Mouse (Mus musculus): Measurements from ENCODE around the gene Spats2l.

Gene Spats2l

DNA sequence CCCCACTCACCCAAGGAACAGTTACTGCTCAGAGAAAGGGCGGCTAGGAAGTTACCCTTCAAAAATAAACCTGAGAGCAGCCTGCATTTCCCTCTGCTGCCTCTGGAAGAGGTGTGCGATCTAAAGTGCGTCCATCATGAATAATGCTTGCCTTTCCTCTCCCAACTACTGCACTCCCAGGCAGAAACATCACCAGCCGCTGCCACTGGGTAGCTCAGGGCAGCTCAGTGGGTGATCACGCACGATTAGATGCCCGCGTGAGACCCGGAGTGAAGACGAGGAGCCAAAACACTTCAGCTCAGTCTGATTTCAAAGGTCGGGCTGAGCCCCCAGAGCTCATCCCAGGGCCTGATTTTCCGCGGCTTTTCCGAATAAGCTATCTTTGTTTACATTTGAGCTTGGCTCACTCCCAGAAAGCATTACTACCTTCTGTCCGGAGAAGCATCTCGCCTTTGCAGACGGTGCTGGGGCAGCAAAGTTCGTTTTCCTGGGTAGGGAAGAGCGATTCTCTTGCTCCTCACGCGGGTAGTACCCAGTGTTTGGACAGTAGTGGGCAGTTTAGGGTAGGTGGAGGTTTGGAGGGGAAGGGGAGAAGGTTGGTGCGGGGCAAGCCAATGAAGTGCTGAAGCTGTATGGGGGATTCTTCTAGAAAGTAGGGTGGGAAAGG, at the start of gene Spats2l:
Spats2l (plus strand) TSS at position 162 of the 667 bp plus-strand sequence.
- DNase-seq: peak in 1 of 2 experiments; percentile 3

GRCm38 (mm10) chr1:57725268-57725667, 48.7 kb upstream of the Spats2l start:
- DNase-seq: no peak

DNA sequence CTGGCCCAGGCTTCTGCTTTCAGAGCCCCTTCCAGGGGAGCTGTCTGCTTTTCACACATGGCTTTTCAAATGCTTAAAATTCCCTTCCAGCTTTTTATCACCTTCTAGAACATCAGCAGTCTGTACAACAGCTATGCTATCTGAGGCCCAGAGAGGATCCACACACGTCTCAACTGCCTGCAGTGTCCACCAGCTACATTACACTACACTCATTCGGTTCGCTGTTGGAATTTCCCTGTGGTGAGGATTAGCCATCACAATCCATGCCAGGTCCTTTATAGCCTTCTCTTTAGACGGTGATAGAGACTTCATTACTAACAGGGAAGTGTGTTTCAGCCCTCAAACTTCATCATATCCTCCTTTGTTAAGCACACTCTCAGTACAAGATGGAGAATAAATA, 38.1 kb upstream of the Spats2l start:
- no peak for DNase-seq

DNA sequence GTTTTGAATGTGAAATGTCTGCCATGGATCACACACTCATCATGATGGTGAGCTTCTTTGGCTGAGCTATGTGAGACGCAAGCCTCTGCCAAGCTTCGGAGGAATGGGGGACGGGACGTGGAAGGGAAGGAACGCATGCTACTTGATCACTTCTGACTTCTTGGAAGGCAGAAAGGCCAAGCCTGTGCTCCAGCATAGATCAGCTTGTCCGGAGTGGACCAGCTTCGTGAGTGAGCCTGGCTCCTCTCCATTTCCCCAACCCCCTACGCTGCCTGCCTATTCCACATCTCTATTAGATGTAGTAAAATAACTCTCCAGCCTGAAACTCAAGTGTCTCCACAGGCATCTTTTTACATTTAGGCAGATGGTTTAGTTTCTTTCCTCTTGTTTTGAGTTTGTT, 32.2 kb upstream of the Spats2l start:
- no peak for DNase-seq

DNA sequence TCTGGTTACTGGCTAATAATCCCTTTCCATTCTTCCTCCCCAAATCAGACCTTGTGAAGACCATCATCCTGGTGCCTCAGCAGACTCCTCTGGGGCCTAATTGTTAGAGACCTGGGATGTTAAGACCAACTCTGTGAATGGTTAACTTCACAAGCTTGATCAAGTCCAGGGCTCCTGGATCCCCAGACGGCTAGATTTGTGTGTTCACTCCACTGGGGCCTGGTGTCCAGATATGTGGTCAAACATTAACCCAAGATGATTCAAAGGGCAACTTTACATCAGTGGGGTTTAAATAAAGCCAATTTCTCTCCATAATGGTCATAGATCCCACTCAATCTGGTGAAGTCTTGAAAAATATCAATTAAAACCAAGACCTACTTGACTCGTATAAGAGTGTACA, 31.7 kb upstream of the Spats2l start:
- DNase-seq: no peak

DNA sequence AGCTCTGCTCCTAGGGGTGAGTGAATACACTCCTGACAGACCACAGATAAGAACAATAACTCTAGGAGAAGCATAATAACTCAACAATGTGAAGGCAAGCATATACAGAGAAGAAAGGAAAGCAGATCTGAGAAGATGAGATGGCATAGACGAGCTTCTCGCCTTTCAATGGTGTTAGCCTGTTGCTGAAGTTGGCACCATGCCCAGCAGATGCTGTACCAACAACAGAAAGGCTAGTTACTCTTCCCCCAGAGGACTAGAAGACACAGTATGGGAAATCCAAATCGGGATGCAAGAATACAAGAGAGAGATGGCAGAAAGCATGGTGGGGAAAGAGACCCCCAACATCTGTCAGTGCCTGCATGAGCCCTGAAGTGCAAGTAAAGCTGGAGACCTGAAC, 22.2 kb upstream of the Spats2l start:
- DNase-seq: no peak

DNA sequence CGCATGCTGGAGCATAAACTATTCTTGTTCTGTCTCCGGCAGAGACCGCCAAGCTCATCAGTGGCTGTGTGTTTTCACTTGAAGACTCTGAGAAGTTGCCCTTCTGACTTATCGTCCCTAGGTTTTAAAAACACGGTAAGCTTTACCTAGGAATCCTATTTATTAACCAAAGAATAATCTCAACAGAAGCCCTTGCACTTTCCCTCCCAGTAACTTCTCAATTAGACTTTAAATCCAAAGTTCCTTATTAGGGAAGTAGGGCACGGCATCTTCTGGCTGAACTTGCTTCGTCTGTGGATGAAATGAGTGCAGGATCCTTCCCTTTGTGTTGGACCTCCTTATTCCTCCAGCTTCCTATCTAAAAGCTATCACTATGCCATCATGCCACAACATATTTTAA, 7.6 kb upstream of the Spats2l start:
- no peak for DNase-seq

DNA sequence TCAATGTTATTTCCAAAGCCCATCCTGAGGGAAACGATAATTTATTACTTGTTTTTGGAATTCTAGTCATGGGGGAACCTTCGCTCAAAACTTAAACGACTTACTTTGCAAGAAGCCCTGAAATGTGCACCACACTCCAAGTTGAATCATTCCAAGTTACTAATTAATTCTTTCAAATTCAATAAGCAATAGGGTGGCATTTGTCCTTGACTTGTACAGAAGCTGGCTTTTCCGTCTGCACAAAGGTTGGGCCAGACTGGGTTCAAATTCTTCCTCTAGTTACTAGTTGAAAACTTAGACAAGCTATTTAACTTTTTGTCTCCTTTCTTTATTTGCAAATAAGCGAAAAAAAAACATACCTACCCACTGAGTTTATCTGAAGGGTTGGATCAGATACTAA, 636 bp upstream of the Spats2l start:
- no peak for DNase-seq

DNA sequence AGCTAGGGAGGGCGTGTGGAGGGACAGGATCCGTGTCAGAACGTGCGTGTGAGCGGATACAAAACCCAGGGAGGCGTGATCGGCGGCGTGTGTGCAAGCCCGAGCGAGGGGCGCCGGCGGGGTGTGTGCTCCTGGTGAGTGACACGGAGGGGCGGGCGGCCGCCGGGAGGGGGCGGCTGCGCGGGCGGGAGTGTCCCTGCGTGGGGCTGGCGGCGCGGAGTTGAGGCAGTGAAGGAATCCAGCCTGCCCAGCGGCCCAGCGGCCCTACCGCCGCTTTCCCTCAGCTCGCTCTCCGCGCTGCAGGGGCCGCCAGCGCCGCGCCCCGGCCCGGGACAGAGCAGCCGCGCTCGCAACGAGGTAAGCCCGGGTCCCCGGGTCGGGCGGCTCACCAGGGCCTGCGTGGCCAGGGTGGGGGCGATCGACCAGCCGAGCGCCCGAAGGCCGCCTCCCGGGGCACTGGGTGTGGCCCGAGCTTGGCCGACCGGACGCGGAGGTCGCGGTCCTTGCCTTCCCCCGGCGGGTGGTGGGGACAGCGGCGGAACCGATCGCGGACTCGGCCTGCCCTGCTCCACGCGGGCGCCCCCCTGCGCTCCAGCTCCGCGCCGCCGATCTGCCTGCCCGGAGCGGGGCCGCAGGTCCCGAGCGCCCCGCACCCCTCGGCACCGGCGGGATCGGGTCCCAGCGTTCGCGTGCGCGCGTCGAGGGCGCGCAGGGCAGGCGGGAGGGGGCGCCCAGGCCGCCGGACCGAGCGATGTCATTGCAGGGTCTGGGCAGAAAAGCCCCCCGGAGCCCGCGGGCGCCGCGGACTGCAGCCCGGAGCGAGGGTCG, 920 bp downstream of the Spats2l start:
- peak; percentile 18 to 34 for DNase-seq

- DNase-seq: peak in 1 of 2 experiments; percentile 7
These were observed 1.5 kb downstream of the Spats2l start for GRCm38 (mm10) chr1:57775496-57775790.

GRCm38 (mm10) chr1:57776671-57777281, 2.8 kb downstream of the Spats2l start:
- no peak for DNase-seq

- no peak for DNase-seq
These were observed 10.3 kb downstream of the Spats2l start for GRCm38 (mm10) chr1:57784300-57784699.

- no peak for DNase-seq
These were observed 15.9 kb downstream of the Spats2l start for GRCm38 (mm10) chr1:57789831-57790230.

DNA sequence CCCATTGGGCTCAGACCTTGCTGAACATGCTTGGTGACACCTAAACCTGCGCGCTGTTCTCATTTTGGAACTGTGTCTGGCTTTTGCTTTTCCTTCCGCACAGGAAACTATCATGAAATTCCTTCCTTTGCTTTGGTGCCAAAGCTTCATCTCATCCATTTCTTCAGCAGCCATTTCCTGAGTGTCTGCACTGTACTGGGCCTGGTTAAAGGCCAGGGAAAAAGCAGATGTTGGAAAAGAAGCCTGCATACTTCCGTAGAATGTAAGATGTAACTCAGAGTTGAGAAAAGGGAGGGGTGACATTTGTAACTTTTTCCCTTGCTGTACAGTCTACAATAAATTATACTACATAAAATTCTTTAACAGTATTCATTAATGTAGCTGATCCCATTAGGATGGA, 18.2 kb downstream of the Spats2l start:
- DNase-seq: no peak

GRCm38 (mm10) chr1:57795838-57796237, 21.9 kb downstream of the Spats2l start:
- DNase-seq: no peak

- DNase-seq: no peak
These were observed 25.4 kb downstream of the Spats2l start for GRCm38 (mm10) chr1:57799398-57799797.

DNA sequence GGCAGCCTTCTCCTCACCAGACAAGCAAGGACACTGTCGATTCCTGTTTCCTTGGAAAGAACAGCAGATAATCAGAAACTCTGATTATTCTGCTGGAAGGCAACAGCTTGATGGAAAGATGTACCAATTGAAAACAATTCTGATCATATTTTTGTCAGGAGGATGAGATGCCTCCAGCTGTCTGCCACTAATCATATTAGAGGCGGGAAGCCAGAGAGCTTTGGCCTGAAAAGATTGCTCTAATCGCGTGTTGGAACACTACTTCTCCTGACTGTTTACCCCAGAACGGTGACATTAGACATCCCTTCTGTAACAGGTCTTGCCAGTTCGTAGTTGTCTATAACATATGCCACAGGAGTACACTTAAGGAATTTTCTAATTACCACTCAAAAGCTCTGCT, 26.9 kb downstream of the Spats2l start:
- DNase-seq: no peak

DNA sequence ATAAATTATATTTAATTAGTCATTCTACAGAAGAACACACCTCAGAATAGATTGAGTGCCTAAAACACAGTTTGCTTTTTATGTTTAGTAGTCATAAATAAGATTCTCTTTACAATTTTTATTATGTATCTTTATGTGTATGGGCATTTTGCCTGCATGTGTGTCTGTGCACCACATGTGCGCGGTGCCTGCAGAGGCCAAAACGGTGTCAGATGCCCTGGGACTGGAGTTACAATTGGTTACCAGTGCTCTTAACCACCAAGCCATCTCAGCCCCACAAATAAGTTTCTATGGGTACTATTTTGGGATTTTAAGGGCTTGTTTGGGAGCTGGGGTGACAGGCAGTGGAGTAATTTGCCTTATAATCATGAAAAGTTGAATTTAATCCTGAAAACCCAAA, 32.2 kb downstream of the Spats2l start:
- no peak for DNase-seq

GRCm38 (mm10) chr1:57807882-57808281, 33.9 kb downstream of the Spats2l start:
- no peak for DNase-seq

GRCm38 (mm10) chr1:57810221-57810620, 36.3 kb downstream of the Spats2l start:
- no peak for DNase-seq

DNA sequence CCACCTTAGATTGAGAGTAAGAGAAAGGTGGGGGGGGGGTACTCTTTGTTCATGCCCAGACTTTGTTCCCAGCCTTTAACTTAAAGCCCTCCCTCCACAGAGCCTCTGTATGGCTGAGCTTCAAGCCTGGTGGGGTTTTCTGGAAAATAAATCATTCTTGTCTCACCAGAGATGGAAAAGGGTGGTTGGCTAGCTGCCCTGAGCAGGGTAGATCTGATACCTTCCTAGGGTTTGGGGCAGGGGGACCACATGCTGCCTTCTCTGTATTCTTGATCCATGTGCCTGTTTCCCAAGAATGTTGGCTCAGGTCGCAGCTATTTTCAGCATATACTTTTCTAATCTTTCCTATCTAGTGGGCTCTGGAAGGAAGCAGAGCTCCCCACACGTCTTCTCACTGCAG, 43.1 kb downstream of the Spats2l start:
- no peak for DNase-seq

GRCm38 (mm10) chr1:57820428-57820997, 46.6 kb downstream of the Spats2l start:
- DNase-seq: no peak

DNA sequence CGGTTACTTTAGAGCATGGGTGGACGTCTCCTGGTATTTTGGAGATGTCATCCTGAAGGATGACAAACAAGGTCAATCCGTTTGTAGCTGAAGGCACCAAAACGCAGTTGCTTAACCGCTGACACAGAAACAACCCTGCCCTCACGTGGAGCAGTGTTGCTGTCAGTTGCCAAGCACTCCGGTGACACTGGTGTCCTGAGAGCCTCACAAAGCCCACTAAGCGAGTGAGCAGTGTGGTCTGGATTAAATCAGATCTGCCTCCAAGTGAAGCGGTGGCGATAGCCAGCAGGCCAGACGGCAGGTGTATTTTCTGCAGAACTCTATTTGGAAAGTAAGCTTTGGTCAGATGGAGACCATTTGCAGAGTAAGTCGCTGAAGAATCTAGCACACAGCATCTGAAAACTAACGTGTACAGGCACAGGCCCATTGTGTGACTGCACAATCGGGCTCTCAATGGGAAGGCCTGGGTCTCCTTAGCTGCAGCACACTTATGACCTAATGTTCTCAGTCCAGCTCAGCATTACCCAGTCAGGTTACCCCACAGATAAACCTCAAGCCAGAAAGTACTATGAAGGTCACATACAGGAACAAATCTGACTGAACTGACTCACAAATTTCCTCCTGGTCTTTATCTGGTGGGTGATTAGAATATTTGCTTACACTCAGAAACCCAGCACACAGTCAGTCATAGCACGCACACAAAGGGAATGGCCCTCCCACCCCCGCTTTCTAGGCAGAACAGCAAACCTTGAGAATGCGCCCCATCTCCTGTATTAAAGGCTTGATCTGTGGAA, 51.2 kb downstream of the Spats2l start:
- no peak for DNase-seq

All from cerebellum, adult 18-20 months (tissue).